Mouse (Mus musculus) cortical plate, adult 2 months (tissue): ENCODE data around the gene Qtrt2.

Source experiments
- CTCF ChIP-seq: fragments of 200-500 bp; IDR thresholded peaks from 2 replicates; pipeline ENCODE4 v1.5.1; 2011; ENCODE audit warnings: mild to moderate bottlenecking, control low read depth, low read length; ENCODE audit not compliant: insufficient read depth; ENCODE audit errors: extremely low read depth
- POLR2A ChIP-seq: fragments of 200-500 bp; IDR thresholded peaks from 2 replicates; pipeline ENCODE4 v1.6.1; 2011; ENCODE audit warnings: mild to moderate bottlenecking, low read length, control low read depth; ENCODE audit not compliant: insufficient read depth; ENCODE audit errors: extremely low read depth

- TF ChIP-seq CTCF (no peak), POLR2A (no peak)
These were observed 67.6 kb downstream of the Qtrt2 start for GRCm38 (mm10) chr16:43858941-43859476.
